8 mouse cellular contexts compared by ENCODE assay signal in the genomic region with DNA sequence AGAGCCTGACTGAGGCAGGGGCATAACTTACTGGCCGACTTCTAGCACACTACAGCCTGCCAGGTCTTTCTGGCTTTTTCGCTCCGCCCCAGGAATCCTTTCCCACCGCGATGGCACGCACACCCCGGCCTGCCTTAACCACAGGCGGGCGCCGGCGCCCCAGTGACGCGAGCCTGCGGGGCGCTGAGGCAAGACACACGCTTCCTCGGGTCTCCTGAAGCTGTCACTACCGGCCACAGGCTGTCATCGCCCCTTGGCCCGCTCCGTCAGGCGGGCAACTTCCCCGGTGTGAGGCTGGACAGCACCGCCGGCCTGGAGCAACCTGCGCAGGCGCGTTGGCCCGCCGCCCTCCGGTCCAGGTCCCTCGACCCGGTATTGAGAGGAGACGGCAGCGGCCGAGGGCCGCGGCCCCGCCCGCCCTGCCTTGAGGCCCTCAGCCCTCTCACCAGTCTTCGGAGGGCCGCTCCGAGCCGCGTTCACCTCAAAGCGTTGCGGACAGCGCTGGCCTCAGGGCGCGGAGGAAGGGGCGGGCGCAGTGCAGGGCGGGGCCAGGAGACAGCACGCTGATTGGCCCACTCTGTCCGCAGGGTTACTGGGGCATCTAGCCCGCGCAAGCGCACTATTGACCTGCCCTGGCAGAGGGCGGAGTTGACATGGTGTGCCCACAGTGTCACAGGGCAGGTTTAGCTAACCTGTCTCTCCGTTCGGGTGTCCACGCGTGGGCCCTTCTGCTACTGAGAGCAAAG. TPM values are rescaled to one million over a fixed set of nuclear protein-coding genes. Genes with fewer than 3 reads are reported as not detected.
A peak's percentile ranks its signal among the peaks of the same experiment; 100 is the strongest.
DNase-seq lines count a peak whose midpoint lies in the region; ATAC-seq and TF ChIP-seq lines count a peak whose summit lies in the region.

No protein-coding gene starts in this region.

- peaks cover 18% of the 10 kb centered on the region for H3K79me2 ChIP-seq in myocyte (ENCODE audit: control insufficient read depth, insufficient read depth)

- peak; percentile 98 for DNase-seq in kidney, postnatal 10 days
- peak; percentile 95 for DNase-seq in liver, embryonic 11.5 days (ENCODE audit: low spot score)
- peak; percentile 99 for DNase-seq in spleen, postnatal 4 days (ENCODE audit: low spot score in 2 of 2)

- peak; percentile 94 for ATAC-seq in CD4-positive, CD25-positive, alpha-beta regulatory T cell, adult 4 months
- peak; percentile 93 for ATAC-seq in erythroid progenitor cell, adult 5-6 weeks (replicated peaks; ENCODE audit: low FRiP score, poor library complexity, severe bottlenecking)
- peak; percentile 99 for ATAC-seq in heart, embryonic 13.5 days (ENCODE audit: extremely low read depth, insufficient number of reproducible peaks, low FRiP score, low TSS enrichment)
- ATAC-seq in liver, embryonic 11.5 days (replicated peaks; ENCODE audit: low FRiP score): peak; percentile 98

- H3K9ac ChIP-seq in heart, embryonic 13.5 days: peak overlapping the region; percentile 89
- H3K9ac ChIP-seq in liver, embryonic 11.5 days (ENCODE audit: low read depth, low read length): peak overlapping the region; percentile 93

- peak overlapping the region; percentile 77 for H3K4me3 ChIP-seq in brown adipose tissue, adult 24 weeks (ENCODE audit: insufficient read depth, low read depth, low read length)
- H3K4me3 ChIP-seq in heart, embryonic 13.5 days: peak overlapping the region; percentile 74
- H3K4me3 ChIP-seq in liver, embryonic 11.5 days (ENCODE audit: low read depth, low read length): peak overlapping the region; percentile 87
- peak overlapping the region; percentile 43 for H3K4me3 ChIP-seq in myocyte

- whole genome bisulfite sequencing in heart, embryonic 13.5 days: under 1% methylated on average over 62 of the region's 63 CpGs
- under 1% methylated on average over 61 of the region's 63 CpGs for WGBS in liver, embryonic 11.5 days

- no peaks in the 10 kb centered on the region for H3K9me3 ChIP-seq in heart, embryonic 13.5 days
- H3K9me3 ChIP-seq in liver, embryonic 11.5 days (ENCODE audit: control insufficient read depth, low read length): no peaks in the 10 kb centered on the region

- peak overlapping the region; percentile 60 for H3ac ChIP-seq in myocyte (ENCODE audit: control insufficient read depth, insufficient read length)

- H3K27ac ChIP-seq in brown adipose tissue, adult 24 weeks (replicated peaks; ENCODE audit: low read depth, low read length): peak overlapping the region; percentile 89
- peak overlapping the region; percentile 98 for H3K27ac ChIP-seq in heart, embryonic 13.5 days (replicated peaks)
- H3K27ac ChIP-seq in liver, embryonic 11.5 days (ENCODE audit: low read depth, low read length): peak overlapping the region; percentile 99

- TF ChIP-seq POLR2A in myocyte (IDR thresholded peaks at IDR 0.05; ENCODE audit: insufficient read length, low read depth): peak; percentile 84

- peaks cover 6% of the 10 kb centered on the region; the same call in 1 of the 2 replicates for H3K4me1 ChIP-seq in brown adipose tissue, adult 24 weeks (ENCODE audit: control insufficient read depth, insufficient read depth, insufficient read length, low read length)
- peaks cover 26% of the 10 kb centered on the region for H3K4me1 ChIP-seq in heart, embryonic 13.5 days
- peaks cover 24% of the 10 kb centered on the region for H3K4me1 ChIP-seq in liver, embryonic 11.5 days (replicated peaks; ENCODE audit: control insufficient read depth, insufficient read depth, low read length)

- H3K4me2 ChIP-seq in heart, embryonic 13.5 days: peak overlapping the region; percentile 85
- peak overlapping the region; percentile 76 for H3K4me2 ChIP-seq in liver, embryonic 11.5 days
- H3K4me2 ChIP-seq in myocyte (ENCODE audit: low read depth): peak overlapping the region; percentile 85

- no peaks in the 10 kb centered on the region for H3K27me3 ChIP-seq in heart, embryonic 13.5 days (replicated peaks)
- no peaks in the 10 kb centered on the region for H3K27me3 ChIP-seq in liver, embryonic 11.5 days (replicated peaks; ENCODE audit: control insufficient read depth, insufficient read depth, low read length)
- H3K27me3 ChIP-seq in myocyte (ENCODE audit: control insufficient read depth, insufficient read depth, insufficient read length): no peaks in the 10 kb centered on the region

- peaks cover 42% of the 10 kb centered on the region for H3K36me3 ChIP-seq in heart, embryonic 13.5 days
- H3K36me3 ChIP-seq in liver, embryonic 11.5 days (ENCODE audit: control insufficient read depth, insufficient read depth, low read length): peaks cover 20% of the 10 kb centered on the region
- H3K36me3 ChIP-seq in myocyte (ENCODE audit: control insufficient read depth, insufficient read depth): peaks cover 35% of the 10 kb centered on the region

TF ChIP-seq in myocyte, 11 proteins besides CTCF, POLR2A, EP300 and RAD21:
- TF ChIP-seq E2F4 (IDR thresholded peaks at IDR 0.05; ENCODE audit: insufficient read depth) (no peak), MAX (IDR thresholded peaks at IDR 0.05; ENCODE audit: low read depth) (no peak), USF1 (IDR thresholded peaks at IDR 0.05; ENCODE audit: low read depth) (no peak), POLR2AphosphoS2 (IDR thresholded peaks at IDR 0.05; ENCODE audit: insufficient read length, low read depth) (peak; percentile 91), SRF (IDR thresholded peaks at IDR 0.05; ENCODE audit: control insufficient read depth, insufficient read length, low read depth) (peak; percentile 35), MYOD1 (IDR thresholded peaks at IDR 0.05; ENCODE audit: control insufficient read depth in 1 of 3, insufficient read length in 2 of 3, low read depth in 2 of 3) (no peak), REST (IDR thresholded peaks at IDR 0.05; ENCODE audit: insufficient read depth, insufficient read length) (peak; percentile 39), TCF3 (IDR thresholded peaks at IDR 0.05; ENCODE audit: insufficient read length, low read depth) (peak; percentile 33), MYOG (IDR thresholded peaks at IDR 0.05; ENCODE audit: control insufficient read depth in 1 of 3, insufficient read depth in 1 of 3, insufficient read length in 2 of 3, low read depth in 2 of 3) (peak in 1 of 3 experiments; percentile 44)

RNA-seq across cellular contexts. Expression of a gene that starts 7.1 kb away (rescaled TPM):
- polyA plus RNA-seq in CD4-positive, CD25-positive, alpha-beta regulatory T cell, adult 4 months (2017; shearing (Covaris generic)): 10 to 100 TPM; 37.0 to 46.8 TPM
- polyA plus RNA-seq in brown adipose tissue, adult 24 weeks (2012; ENCODE audit: insufficient read depth, insufficient read length, missing spikeins): 54.9 and 75.8 TPM in 2 replicates
- 75.3 and 80.5 TPM in 2 replicates for total RNA-seq in erythroid progenitor cell, adult 5-6 weeks (2015; ENCODE audit: low replicate concordance)
- 27.6 and 39.9 TPM in 2 replicates for total RNA-seq in erythroid progenitor cell, adult 5-6 weeks (2017; ENCODE audit: low replicate concordance)
- 27.7 and 28.6 TPM in 2 replicates for polyA plus RNA-seq in heart, embryonic 13.5 days (2015; fragmentation: Nextera tagmentation; extraction: Ambion mirVana)
- 50.6 and 50.7 TPM in 2 replicates for polyA plus RNA-seq in liver, embryonic 11.5 days (2014; fragmentation: Nextera tagmentation; extraction: Ambion mirVana)
- polyA plus RNA-seq in myocyte (2012; fragmentation: generic; extraction: Trizol): 15.7 TPM

RNA-seq across cellular contexts. Expression of a gene that starts 7.5 kb away (rescaled TPM):
- 1 to 10 TPM; 5.3 to 6.3 TPM for polyA plus RNA-seq in CD4-positive, CD25-positive, alpha-beta regulatory T cell, adult 4 months (2017; shearing (Covaris generic))
- 19.5 and 20.6 TPM in 2 replicates for polyA plus RNA-seq in brown adipose tissue, adult 24 weeks (2012; ENCODE audit: insufficient read depth, insufficient read length, missing spikeins)
- 10.5 and 13.3 TPM in 2 replicates for total RNA-seq in erythroid progenitor cell, adult 5-6 weeks (2015; ENCODE audit: low replicate concordance)
- total RNA-seq in erythroid progenitor cell, adult 5-6 weeks (2017; ENCODE audit: low replicate concordance): 19.8 and 118 TPM in 2 replicates
- polyA plus RNA-seq in heart, embryonic 13.5 days (2015; fragmentation: Nextera tagmentation; extraction: Ambion mirVana): 24.0 and 25.3 TPM in 2 replicates
- polyA plus RNA-seq in liver, embryonic 11.5 days (2014; fragmentation: Nextera tagmentation; extraction: Ambion mirVana): 20.5 and 25.3 TPM in 2 replicates
- 38.1 TPM for polyA plus RNA-seq in myocyte (2012; fragmentation: generic; extraction: Trizol)

RNA-seq across cellular contexts. Expression of a gene that starts 16.1 kb away (rescaled TPM):
- polyA plus RNA-seq in CD4-positive, CD25-positive, alpha-beta regulatory T cell, adult 4 months (2017; shearing (Covaris generic)): 10 to 100 TPM; 10.7 TPM
- polyA plus RNA-seq in brown adipose tissue, adult 24 weeks (2012; ENCODE audit: insufficient read depth, insufficient read length, missing spikeins): 2.0 and 2.6 TPM in 2 replicates
- total RNA-seq in erythroid progenitor cell, adult 5-6 weeks (2015; ENCODE audit: low replicate concordance): 4.6 and 17.7 TPM in 2 replicates
- 17.1 and 19.1 TPM in 2 replicates for total RNA-seq in erythroid progenitor cell, adult 5-6 weeks (2017; ENCODE audit: low replicate concordance)
- polyA plus RNA-seq in heart, embryonic 13.5 days (2015; fragmentation: Nextera tagmentation; extraction: Ambion mirVana): 12.4 and 15.5 TPM in 2 replicates
- polyA plus RNA-seq in liver, embryonic 11.5 days (2014; fragmentation: Nextera tagmentation; extraction: Ambion mirVana): 18.3 and 19.2 TPM in 2 replicates
- polyA plus RNA-seq in myocyte (2012; fragmentation: generic; extraction: Trizol): 6.0 TPM

RNA-seq across cellular contexts. Expression of a gene that starts 48.4 kb away (rescaled TPM):
- polyA plus RNA-seq in CD4-positive, CD25-positive, alpha-beta regulatory T cell, adult 4 months (2017; shearing (Covaris generic)): not detected
- polyA plus RNA-seq in brown adipose tissue, adult 24 weeks (2012; ENCODE audit: insufficient read depth, insufficient read length, missing spikeins): not detected in 2 replicates
- 4.3 and 10.9 TPM in 2 replicates for total RNA-seq in erythroid progenitor cell, adult 5-6 weeks (2015; ENCODE audit: low replicate concordance)
- total RNA-seq in erythroid progenitor cell, adult 5-6 weeks (2017; ENCODE audit: low replicate concordance): 2.7 and 9.5 TPM in 2 replicates
- not detected in 2 replicates for polyA plus RNA-seq in heart, embryonic 13.5 days (2015; fragmentation: Nextera tagmentation; extraction: Ambion mirVana)
- 0.30 and 0.44 TPM in 2 replicates for polyA plus RNA-seq in liver, embryonic 11.5 days (2014; fragmentation: Nextera tagmentation; extraction: Ambion mirVana)
- 0.67 TPM for polyA plus RNA-seq in myocyte (2012; fragmentation: generic; extraction: Trizol)

RNA-seq across cellular contexts. Expression of a gene that starts 55.8 kb away (rescaled TPM):
- not detected for polyA plus RNA-seq in CD4-positive, CD25-positive, alpha-beta regulatory T cell, adult 4 months (2017; shearing (Covaris generic))
- polyA plus RNA-seq in brown adipose tissue, adult 24 weeks (2012; ENCODE audit: insufficient read depth, insufficient read length, missing spikeins): not detected in 2 replicates
- not detected in 2 replicates for total RNA-seq in erythroid progenitor cell, adult 5-6 weeks (2015; ENCODE audit: low replicate concordance)
- total RNA-seq in erythroid progenitor cell, adult 5-6 weeks (2017; ENCODE audit: low replicate concordance): not detected in 2 replicates
- not detected in 2 replicates for polyA plus RNA-seq in heart, embryonic 13.5 days (2015; fragmentation: Nextera tagmentation; extraction: Ambion mirVana)
- 0.14 and 0.27 TPM in 2 replicates for polyA plus RNA-seq in liver, embryonic 11.5 days (2014; fragmentation: Nextera tagmentation; extraction: Ambion mirVana)
- not detected for polyA plus RNA-seq in myocyte (2012; fragmentation: generic; extraction: Trizol)

Comparison
In these comparisons a context has a peak if more than half of its experiments do, and no peak if none do; other contexts are left out.
1. Peak in every context shown above with its lines: DNase-seq, ATAC-seq, H3K4me3 ChIP-seq and H3K27ac ChIP-seq.